Mouse (Mus musculus): ENCODE measurements around the gene Vrk1. TPM values are rescaled to one million over a fixed set of nuclear protein-coding genes. Genes with fewer than 3 reads are reported as not detected.

The Vrk1 gene
- polyA plus RNA-seq, 2 experiments: 60.2 to 103 TPM

DNA sequence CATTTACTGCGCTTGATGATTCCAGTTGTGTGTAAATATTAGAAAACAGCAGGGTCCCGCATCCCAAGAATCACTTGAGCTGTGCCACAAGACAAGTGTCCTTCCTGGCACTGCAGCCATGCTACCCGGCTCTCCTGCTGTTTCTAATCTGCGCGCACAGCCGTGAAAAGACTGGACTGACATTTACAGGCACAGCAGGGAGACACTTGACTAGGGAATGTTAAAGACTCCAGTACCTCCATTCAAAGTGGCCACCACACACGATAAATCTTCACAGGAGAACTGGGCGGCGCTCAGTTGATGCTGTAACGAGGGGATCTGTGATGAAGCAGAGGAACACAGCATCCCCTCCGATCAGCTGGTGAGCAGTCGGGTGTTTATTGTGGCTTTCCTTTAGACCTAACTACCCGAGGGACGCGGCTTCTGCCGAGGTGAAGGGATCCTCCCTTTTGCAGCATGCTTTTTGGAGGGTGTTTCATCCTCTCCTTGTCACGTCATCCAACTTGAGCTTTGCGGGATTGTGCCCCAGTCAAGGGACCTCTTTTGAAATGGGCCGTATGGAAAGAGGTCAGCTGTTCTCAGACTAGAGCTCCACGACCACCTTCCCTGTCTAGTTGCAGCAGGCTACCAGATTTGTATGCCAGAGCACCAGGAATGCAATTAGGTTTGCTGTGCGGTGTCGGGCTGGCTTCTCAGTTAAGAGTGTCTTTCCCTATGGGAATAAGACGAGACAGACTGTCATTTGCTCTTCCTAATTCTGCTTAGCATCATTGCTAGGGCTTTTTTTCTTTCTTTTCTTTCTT, 71.1 kb downstream of the Vrk1 start:
- Histone ChIP-seq H3K9ac (replicated peaks) (no peak overlapping the region), H3K4me1 (replicated peaks; ENCODE audit: control insufficient read depth in 2 of 2, insufficient read depth in 2 of 2, low read length in 1 of 2) (no peaks in the 10 kb centered on the region), H3K27ac (no peak overlapping the region), H3K36me3 (replicated peaks; ENCODE audit: control insufficient read depth, insufficient read depth, low read depth) (peaks cover 14% of the 10 kb centered on the region), H3K9me3 (ENCODE audit: control insufficient read depth, low read length) (no peaks in the 10 kb centered on the region), H3K27me3 (ENCODE audit: control insufficient read depth, insufficient read depth, low read length) (no peaks in the 10 kb centered on the region), H3K4me3 (ENCODE audit: insufficient read depth in 1 of 2, low read depth in 2 of 2, low read length in 2 of 2) (no peak overlapping the region), H3K4me2 (ENCODE audit: low read depth) (no peak overlapping the region)
- 86% methylated on average over 23 of the region's 23 CpGs for WGBS (ENCODE audit: insufficient replicate concordance)
- DNase-seq (ENCODE audit: low read depth in 3 of 3, low spot score in 3 of 3) (no peak), ATAC-seq (ENCODE audit: insufficient read depth) (no peak)
- TF ChIP-seq EP300 (IDR thresholded peaks at IDR 0.05; ENCODE audit: low read depth): no peak
- TF ChIP-seq CTCF (IDR thresholded peaks at IDR 0.05; ENCODE audit: low read depth): no peak

DNA sequence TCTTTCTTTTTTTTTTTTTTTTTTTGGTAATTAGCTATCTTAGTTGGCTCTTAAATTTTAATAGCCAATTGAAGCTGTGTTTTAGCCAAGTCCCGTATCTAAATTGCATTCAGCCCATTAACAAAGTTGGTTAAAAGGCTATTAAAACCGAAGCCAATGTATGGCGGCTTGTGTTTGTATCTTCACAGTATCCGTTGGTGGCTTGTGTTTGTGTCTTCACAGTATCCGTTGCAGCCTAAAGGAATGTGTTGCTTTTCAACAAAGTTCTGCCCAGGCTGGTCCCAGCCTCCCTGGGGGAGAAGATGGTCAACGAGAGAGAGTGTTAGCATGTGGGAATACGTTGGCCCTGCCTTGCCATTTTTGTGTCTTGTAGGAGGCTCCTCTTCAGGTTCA, 71.7 kb downstream of the Vrk1 start:
- no peak for ATAC-seq (ENCODE audit: insufficient read depth)
- WGBS (ENCODE audit: insufficient replicate concordance): 86% methylated on average over 7 of the region's 7 CpGs
- TF ChIP-seq EP300 (IDR thresholded peaks at IDR 0.05; ENCODE audit: low read depth): no peak
- no peak for TF ChIP-seq CTCF (IDR thresholded peaks at IDR 0.05; ENCODE audit: low read depth)

DNA sequence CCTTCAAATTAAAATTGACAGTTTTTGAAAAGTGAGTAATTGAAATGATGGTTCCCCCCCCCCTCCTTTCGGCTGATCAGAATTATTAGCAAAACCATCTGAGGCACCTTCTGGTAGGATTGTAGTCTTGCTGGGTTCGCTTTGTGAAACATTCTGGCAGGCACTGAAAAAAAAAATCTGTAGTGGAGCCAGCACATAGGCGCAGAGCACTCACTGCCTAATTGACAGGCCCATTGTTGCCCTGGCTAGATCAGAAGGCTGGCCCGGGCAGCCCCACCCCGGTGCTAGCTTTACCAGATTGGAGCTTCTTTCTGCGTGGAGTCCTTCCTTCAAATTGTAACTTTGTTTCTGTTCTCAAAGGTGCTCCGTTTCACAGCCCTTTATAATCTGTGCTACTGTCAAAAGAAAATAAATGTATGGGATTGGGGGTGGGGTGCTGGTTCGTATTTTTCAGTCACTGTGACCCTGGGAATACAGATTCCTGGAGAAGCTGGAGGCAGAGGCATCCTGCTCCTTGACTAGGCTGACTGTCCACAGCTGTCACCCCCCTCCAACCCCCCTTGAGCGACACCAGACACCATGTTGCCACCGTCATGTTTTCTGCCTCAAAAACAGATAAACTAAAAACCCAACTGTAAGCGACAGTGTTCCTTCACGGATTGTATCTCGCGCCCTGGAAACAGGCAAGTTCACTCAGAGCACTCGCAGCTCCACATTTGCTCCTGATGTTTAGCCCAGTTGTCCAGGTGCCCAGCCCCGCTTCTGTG, 72.3 kb downstream of the Vrk1 start:
- TF ChIP-seq CTCF (IDR thresholded peaks at IDR 0.05; ENCODE audit: low read depth) (no peak), EP300 (IDR thresholded peaks at IDR 0.05; ENCODE audit: low read depth) (no peak)
- Histone ChIP-seq H3K27ac (no peak overlapping the region), H3K4me3 (ENCODE audit: insufficient read depth in 1 of 2, low read depth in 2 of 2, low read length in 2 of 2) (no peak overlapping the region), H3K27me3 (ENCODE audit: control insufficient read depth, insufficient read depth, low read length) (no peaks in the 10 kb centered on the region), H3K9ac (replicated peaks) (no peak overlapping the region), H3K9me3 (ENCODE audit: control insufficient read depth, low read length) (no peaks in the 10 kb centered on the region), H3K36me3 (replicated peaks; ENCODE audit: control insufficient read depth, insufficient read depth, low read depth) (peaks cover 7% of the 10 kb centered on the region), H3K4me1 (replicated peaks; ENCODE audit: control insufficient read depth in 2 of 2, insufficient read depth in 2 of 2, low read length in 1 of 2) (no peaks in the 10 kb centered on the region), H3K4me2 (ENCODE audit: low read depth) (no peak overlapping the region)
- ATAC-seq (ENCODE audit: insufficient read depth) (no peak), DNase-seq (ENCODE audit: low read depth in 3 of 3, low spot score in 3 of 3) (no peak)
- 77% methylated on average over 16 of the region's 16 CpGs for WGBS (ENCODE audit: insufficient replicate concordance)

More for the DNA sequence above, 71.7 kb downstream of the Vrk1 start:
- Histone ChIP-seq H3K4me1 (replicated peaks; ENCODE audit: control insufficient read depth in 2 of 2, insufficient read depth in 2 of 2, low read length in 1 of 2) (no peaks in the 10 kb centered on the region), H3K36me3 (replicated peaks; ENCODE audit: control insufficient read depth, insufficient read depth, low read depth) (peaks cover 10% of the 10 kb centered on the region), H3K4me2 (ENCODE audit: low read depth) (no peak overlapping the region), H3K9me3 (ENCODE audit: control insufficient read depth, low read length) (no peaks in the 10 kb centered on the region), H3K27me3 (ENCODE audit: control insufficient read depth, insufficient read depth, low read length) (no peaks in the 10 kb centered on the region), H3K27ac (no peak overlapping the region), H3K9ac (replicated peaks) (no peak overlapping the region), H3K4me3 (ENCODE audit: insufficient read depth in 1 of 2, low read depth in 2 of 2, low read length in 2 of 2) (no peak overlapping the region)
- DNase-seq (ENCODE audit: low read depth in 3 of 3, low spot score in 3 of 3): no peak

- no peaks in the 10 kb centered on the region for H3K4me1 ChIP-seq (replicated peaks; ENCODE audit: control insufficient read depth in 2 of 2, insufficient read depth in 2 of 2, low read length in 1 of 2)
- H3K9ac ChIP-seq (replicated peaks): no peak overlapping the region
- DNase-seq (ENCODE audit: low read depth in 3 of 3, low spot score in 3 of 3): no peak
- 86% methylated on average over 11 of the region's 11 CpGs for WGBS (ENCODE audit: insufficient replicate concordance)
- H3K4me2 ChIP-seq (ENCODE audit: low read depth): no peak overlapping the region
- TF ChIP-seq CTCF (IDR thresholded peaks at IDR 0.05; ENCODE audit: low read depth) (no peak), EP300 (IDR thresholded peaks at IDR 0.05; ENCODE audit: low read depth) (no peak)
- peaks cover 7% of the 10 kb centered on the region for H3K36me3 ChIP-seq (replicated peaks; ENCODE audit: control insufficient read depth, insufficient read depth, low read depth)
- H3K4me3 ChIP-seq (ENCODE audit: insufficient read depth in 1 of 2, low read depth in 2 of 2, low read length in 2 of 2): no peak overlapping the region
- H3K27me3 ChIP-seq (ENCODE audit: control insufficient read depth, insufficient read depth, low read length): no peaks in the 10 kb centered on the region
- H3K27ac ChIP-seq: no peak overlapping the region
- H3K9me3 ChIP-seq (ENCODE audit: control insufficient read depth, low read length): no peaks in the 10 kb centered on the region
- no peak for ATAC-seq (ENCODE audit: insufficient read depth)
Observed at GRCm38 (mm10) chr12:106082958-106083381, 72.9 kb downstream of the Vrk1 start.

DNA sequence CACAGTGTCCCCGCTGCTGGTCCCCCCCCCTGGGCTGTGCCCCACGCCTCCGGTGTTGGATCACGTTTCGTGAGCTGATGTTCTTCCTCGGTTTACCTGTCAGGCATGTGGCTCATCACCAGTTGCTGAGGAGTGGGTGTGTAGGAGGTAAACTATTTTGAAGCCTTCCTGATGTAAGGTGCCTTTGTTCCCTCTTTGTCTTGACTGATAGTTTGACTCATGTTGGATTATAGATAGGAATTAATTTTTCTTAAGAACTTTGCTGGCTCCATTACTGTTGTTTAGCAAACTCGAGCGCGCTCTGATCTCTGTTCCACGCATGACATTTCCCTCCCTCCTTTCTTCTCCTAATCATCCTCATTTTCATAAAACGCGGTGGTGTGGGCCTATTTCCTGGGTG, 74.1 kb downstream of the Vrk1 start:
- H3K9ac ChIP-seq (replicated peaks): no peak overlapping the region
- DNase-seq (ENCODE audit: low read depth in 3 of 3, low spot score in 3 of 3) (no peak), ATAC-seq (ENCODE audit: insufficient read depth) (no peak)
- H3K9me3 ChIP-seq (ENCODE audit: control insufficient read depth, low read length): no peaks in the 10 kb centered on the region
- H3K4me3 ChIP-seq (ENCODE audit: insufficient read depth in 1 of 2, low read depth in 2 of 2, low read length in 2 of 2): no peak overlapping the region
- peaks cover under 1% of the 10 kb centered on the region; the same call in 1 of the 2 replicates for H3K36me3 ChIP-seq (replicated peaks; ENCODE audit: control insufficient read depth, insufficient read depth, low read depth)
- WGBS (ENCODE audit: insufficient replicate concordance): 83% methylated on average over 12 of the region's 12 CpGs
- no peaks in the 10 kb centered on the region for H3K4me1 ChIP-seq (replicated peaks; ENCODE audit: control insufficient read depth in 2 of 2, insufficient read depth in 2 of 2, low read length in 1 of 2)
- no peak overlapping the region for H3K4me2 ChIP-seq (ENCODE audit: low read depth)
- H3K27ac ChIP-seq: no peak overlapping the region
- no peak for TF ChIP-seq CTCF (IDR thresholded peaks at IDR 0.05; ENCODE audit: low read depth)
- no peak for TF ChIP-seq EP300 (IDR thresholded peaks at IDR 0.05; ENCODE audit: low read depth)
- H3K27me3 ChIP-seq (ENCODE audit: control insufficient read depth, insufficient read depth, low read length): no peaks in the 10 kb centered on the region

Data from liver, embryonic 14.5 days (tissue).